Mouse (Mus musculus) erythroid progenitor cell, adult 5-6 weeks (primary cell): ENCODE data around the gene Foxo4. TPM values are rescaled to one million over a fixed set of nuclear protein-coding genes. Genes with fewer than 3 reads are reported as not detected.

Experiments used
- ATAC-seq: replicated peaks from 2 replicates; pipeline ENCODE4 v1.8.0; 2016; ENCODE audit warnings: moderate number of reproducible peaks, mild to moderate bottlenecking, moderate TSS enrichment, inconsistent platforms; ENCODE audit not compliant: poor library complexity, low FRiP score, severe bottlenecking
- total RNA-seq, 2 experiments: library from RNA; stranded (forward) in 1 of 2; stranded (reverse) in 1 of 2; fragments of 150-400 nt in 1 of 2; fragments of 186-747, 209-891 nt in 1 of 2; gene quantifications; 2 replicates each; pipeline versions ENCODE4 v1.2.3 to v1.2.4; 2015 to 2017; ENCODE audit warnings: low replicate concordance in 2 of 2

The Foxo4 gene
- total RNA-seq, 2 experiments from 2014 or later = 11.7 to 18.2 TPM

DNA sequence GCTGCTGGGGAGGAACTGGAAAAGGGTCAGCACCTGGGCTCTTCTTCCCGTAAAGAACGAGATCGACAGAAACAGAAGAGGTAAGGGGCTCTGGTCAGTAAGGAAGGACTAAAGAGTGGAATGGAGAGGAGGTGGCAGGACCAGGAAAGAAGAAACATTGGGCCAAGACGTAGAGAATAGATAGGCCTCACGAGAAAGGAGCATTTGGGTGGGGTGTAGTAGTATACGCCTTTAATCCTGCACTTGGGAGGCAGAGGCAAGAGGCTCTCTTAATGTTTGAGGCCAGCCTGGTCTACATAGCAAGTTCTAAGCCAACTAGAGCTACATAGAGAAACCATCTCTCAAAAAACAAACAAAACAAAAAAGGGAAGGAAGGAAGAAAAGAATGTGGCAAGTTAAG lies 34.1 kb downstream of the Foxo4 start:
- peak; percentile 53 for ATAC-seq

- ATAC-seq = no peak
Measured at GRCm38 (mm10) chrX:101289037-101289436, 34.7 kb downstream of the Foxo4 start.

DNA sequence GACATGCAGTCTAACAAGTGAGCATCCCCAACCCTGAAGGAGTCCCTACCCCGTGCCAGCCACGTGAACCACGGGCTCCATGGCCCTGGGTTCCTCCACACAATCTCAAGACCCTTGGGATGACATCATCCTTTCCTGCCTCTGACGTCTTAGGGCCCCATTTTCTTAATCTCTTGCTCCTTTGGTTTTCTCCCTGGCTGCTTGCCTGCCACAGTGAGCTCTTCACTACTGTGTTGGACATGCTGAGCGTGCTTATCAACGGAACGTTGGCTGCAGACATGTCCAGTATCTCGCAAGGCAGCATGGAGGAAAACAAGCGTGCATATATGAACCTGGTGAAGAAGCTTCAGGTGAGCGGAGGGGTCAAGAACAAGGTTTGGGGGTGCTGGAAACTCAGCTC lies 35.8 kb downstream of the Foxo4 start:
- peak; percentile 55 for ATAC-seq

DNA sequence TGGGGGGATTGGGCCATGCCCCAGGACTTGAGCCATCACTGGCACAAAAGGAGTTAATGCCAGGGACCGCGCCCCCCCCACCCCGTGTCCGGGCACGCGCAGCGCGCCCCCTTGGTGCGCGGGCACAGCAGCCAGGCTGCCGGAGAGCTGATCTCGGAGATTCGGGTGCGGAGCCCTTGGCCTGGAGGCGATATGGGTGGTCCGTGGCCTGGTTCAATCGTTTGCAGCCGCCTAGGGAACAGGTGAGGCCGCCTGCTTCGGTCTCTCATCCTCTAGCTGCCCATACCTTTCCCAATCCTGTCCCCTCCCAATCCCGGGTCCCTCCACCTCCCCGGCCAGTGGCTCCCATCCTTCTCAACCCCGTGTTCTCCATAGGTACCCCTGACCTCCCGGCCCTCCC lies 44.7 kb downstream of the Foxo4 start, which contains the start of gene Nlgn3:
Gene Nlgn3, plus strand, starts transcription at position 114 of the 400 bp plus-strand sequence.
- no peak for ATAC-seq

- ATAC-seq = no peak
Measured at GRCm38 (mm10) chrX:101299473-101300426, 45.4 kb downstream of the Foxo4 start.

GRCm38 (mm10) chrX:101300427-101301030 lies 46.2 kb downstream of the Foxo4 start:
- no peak for ATAC-seq

GRCm38 (mm10) chrX:101301654-101302053 lies 47.3 kb downstream of the Foxo4 start:
- no peak for ATAC-seq

- no peak for ATAC-seq
Measured at GRCm38 (mm10) chrX:101304646-101305045, 50.3 kb downstream of the Foxo4 start.

DNA sequence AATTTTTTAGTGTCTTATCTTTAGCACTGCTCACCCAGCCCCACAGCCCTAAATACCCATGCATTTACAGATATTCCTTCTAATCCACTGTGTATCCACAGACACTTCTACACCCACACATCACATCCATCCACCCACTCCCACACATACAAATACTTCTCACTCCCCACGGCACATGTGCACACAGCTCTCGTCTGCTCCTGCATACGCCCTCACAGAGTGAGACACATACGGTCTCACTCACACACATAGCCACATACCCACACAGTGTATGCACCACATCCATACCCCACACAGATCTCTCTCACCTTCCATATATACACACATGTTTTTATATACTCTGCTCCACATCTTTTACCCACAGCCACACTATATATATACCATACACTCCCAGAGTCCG lies 55.0 kb downstream of the Foxo4 start:
- no peak for ATAC-seq

Other genes starting within 250 kb of the Foxo4 start
- gene Tex11, start 194.9 kb upstream of the Foxo4 start, total RNA-seq (2015; ENCODE audit: low replicate concordance) = 1.7 TPM in 1 of 2 replicates, not detected in the other
- 0.64 TPM in 1 of 2 replicates, not detected in the other for gene Tex11, start 194.9 kb upstream of the Foxo4 start, total RNA-seq (2017; ENCODE audit: low replicate concordance)
- gene Slc7a3, start 168.5 kb upstream of the Foxo4 start, total RNA-seq (2015; ENCODE audit: low replicate concordance) = not detected in 2 replicates
- gene Slc7a3, start 168.5 kb upstream of the Foxo4 start, total RNA-seq (2017; ENCODE audit: low replicate concordance) = not detected in 2 replicates
- gene Snx12, start 32.0 kb upstream of the Foxo4 start, total RNA-seq (2015; ENCODE audit: low replicate concordance) = 7.1 and 9.0 TPM in 2 replicates
- gene Snx12, start 32.0 kb upstream of the Foxo4 start, total RNA-seq (2017; ENCODE audit: low replicate concordance) = 8.7 and 12.8 TPM in 2 replicates
- not detected in 2 replicates for gene Gm614, start 9.5 kb downstream of the Foxo4 start, total RNA-seq (2015; ENCODE audit: low replicate concordance)
- gene Gm614, start 9.5 kb downstream of the Foxo4 start, total RNA-seq (2017; ENCODE audit: low replicate concordance) = not detected in 2 replicates
- 37.1 and 39.8 TPM in 2 replicates for gene Il2rg, start 13.7 kb downstream of the Foxo4 start, total RNA-seq (2015; ENCODE audit: low replicate concordance)
- gene Il2rg, start 13.7 kb downstream of the Foxo4 start, total RNA-seq (2017; ENCODE audit: low replicate concordance) = 6.0 and 20.7 TPM in 2 replicates
- not detected in 2 replicates for gene Gm20489, start 14.5 kb downstream of the Foxo4 start, total RNA-seq (2015; ENCODE audit: low replicate concordance)
- gene Gm20489, start 14.5 kb downstream of the Foxo4 start, total RNA-seq (2017; ENCODE audit: low replicate concordance) = not detected in 2 replicates
- gene Med12, start 19.5 kb downstream of the Foxo4 start, total RNA-seq (2015; ENCODE audit: low replicate concordance) = 224 and 283 TPM in 2 replicates
- gene Med12, start 19.5 kb downstream of the Foxo4 start, total RNA-seq (2017; ENCODE audit: low replicate concordance) = 94.2 and 125 TPM in 2 replicates
- not detected in 2 replicates for gene Nlgn3, start 44.6 kb downstream of the Foxo4 start, total RNA-seq (2015; ENCODE audit: low replicate concordance)
- gene Nlgn3, start 44.6 kb downstream of the Foxo4 start, total RNA-seq (2017; ENCODE audit: low replicate concordance) = 0.26 and 1.5 TPM in 2 replicates
- not detected in 2 replicates for gene Gjb1, start 121.8 kb downstream of the Foxo4 start, total RNA-seq (2015; ENCODE audit: low replicate concordance)
- not detected in 2 replicates for gene Gjb1, start 121.8 kb downstream of the Foxo4 start, total RNA-seq (2017; ENCODE audit: low replicate concordance)
- 1.3 and 4.3 TPM in 2 replicates for gene Zmym3, start 166.3 kb downstream of the Foxo4 start, total RNA-seq (2015; ENCODE audit: low replicate concordance)
- gene Zmym3, start 166.3 kb downstream of the Foxo4 start, total RNA-seq (2017; ENCODE audit: low replicate concordance) = 2.2 and 2.3 TPM in 2 replicates
- 155 and 173 TPM in 2 replicates for gene Nono, start 174.8 kb downstream of the Foxo4 start, total RNA-seq (2015; ENCODE audit: low replicate concordance)
- 224 and 241 TPM in 2 replicates for gene Nono, start 174.8 kb downstream of the Foxo4 start, total RNA-seq (2017; ENCODE audit: low replicate concordance)
- 2.9 and 7.6 TPM in 2 replicates for gene Itgb1bp2, start 194.6 kb downstream of the Foxo4 start, total RNA-seq (2015; ENCODE audit: low replicate concordance)
- 2.3 and 4.1 TPM in 2 replicates for gene Itgb1bp2, start 194.6 kb downstream of the Foxo4 start, total RNA-seq (2017; ENCODE audit: low replicate concordance)